Mouse (Mus musculus) forebrain, embryonic 10.5 days (tissue): ENCODE results near the gene Ubash3b. TPM values are rescaled to one million over a fixed set of nuclear protein-coding genes. Genes with fewer than 3 reads are reported as not detected.

Experiments used
- DNase-seq: peaks from one replicate; pipeline ENCODE4 v3.0.0-alpha.2; 2017; ENCODE audit warnings: low spot score; ENCODE audit errors: extremely low spot score
- H3K27ac ChIP-seq: fragments of 300-500 bp; sonication (generic); 2 replicates; pipeline ENCODE4 v1.5.1; 2016; ENCODE audit warnings: mild to moderate bottlenecking
- H3K27me3 ChIP-seq: fragments of 300-500 bp; sonication (generic); 2 replicates; pipeline ENCODE4 v1.6.1; 2016; ENCODE audit warnings: mild to moderate bottlenecking; ENCODE audit not compliant: poor library complexity, severe bottlenecking
- H3K36me3 ChIP-seq: fragments of 300-500 bp; sonication (generic); replicated peaks from 2 replicates; pipeline ENCODE4 v1.6.1; 2016; ENCODE audit warnings: mild to moderate bottlenecking, moderate library complexity
- H3K4me1 ChIP-seq: fragments of 300-500 bp; sonication (generic); 2 replicates; pipeline ENCODE4 v1.6.1; 2016
- H3K4me3 ChIP-seq: fragments of 300-500 bp; sonication (generic); 2 replicates; pipeline ENCODE4 v1.5.1; 2016; ENCODE audit warnings: mild to moderate bottlenecking, moderate library complexity
- H3K9me3 ChIP-seq: fragments of 300-500 bp; sonication (generic); 2 replicates; pipeline ENCODE4 v1.6.1; 2016; ENCODE audit warnings: mild to moderate bottlenecking, moderate library complexity
- WGBS: fragments of 180-500 bp; shearing (Covaris S2); methylation state at CpG from one replicate; pipeline ENCODE4 v1.1.7; 2016; 5-methylcytosine and 5-hydroxymethylcytosine counted together
- polyA plus RNA-seq: library from polyadenylated mRNA; unstranded; fragments of >200 nt; fragmentation: Nextera tagmentation; extraction: Ambion mirVana; gene quantifications from 2 replicates; pipeline ENCODE4 v1.2.1, GENCODE M21; 2016

Ubash3b gene
- polyA plus RNA-seq, 1 experiment from 2014 or later = 3.8 TPM

- Histone ChIP-seq H3K9me3 (no peaks in the 10 kb centered on the region), H3K4me1 (peaks cover 21% of the 10 kb centered on the region), H3K27me3 (no peaks in the 10 kb centered on the region), H3K4me3 (no peak overlapping the region), H3K27ac (peak overlapping the region; percentile 56; the same call in 1 of the 2 replicates), H3K36me3 (no peaks in the 10 kb centered on the region)
- 79% methylated on average over 6 of the region's 6 CpGs for WGBS
- no peak for DNase-seq
These were observed 88.7 kb downstream of the Ubash3b start for GRCm38 (mm10) chr9:41072786-41073185.

- 75% methylated on average over 3 of the region's 3 CpGs for WGBS
- Histone ChIP-seq H3K4me1 (peaks cover 21% of the 10 kb centered on the region), H3K4me3 (no peak overlapping the region), H3K27ac (peak overlapping the region; percentile 49; the same call in 1 of the 2 replicates), H3K9me3 (no peaks in the 10 kb centered on the region), H3K36me3 (no peaks in the 10 kb centered on the region), H3K27me3 (no peaks in the 10 kb centered on the region)
- no peak for DNase-seq
These were observed 89.5 kb downstream of the Ubash3b start for GRCm38 (mm10) chr9:41071906-41072511.

- no peaks in the 10 kb centered on the region for H3K27me3 ChIP-seq
- no peak overlapping the region for H3K4me3 ChIP-seq
- H3K36me3 ChIP-seq = no peaks in the 10 kb centered on the region
- H3K9me3 ChIP-seq = no peaks in the 10 kb centered on the region
- WGBS = 69% methylated on average over 5 of the region's 5 CpGs
- H3K27ac ChIP-seq = 0 out of 2 replicates have a peak overlapping the region, but pooled peaks have one; percentile 10
- peaks cover 10% of the 10 kb centered on the region for H3K4me1 ChIP-seq
- DNase-seq = no peak
These were observed 90.7 kb downstream of the Ubash3b start for GRCm38 (mm10) chr9:41070761-41071181.

GRCm38 (mm10) chr9:41069509-41069908, 92.0 kb downstream of the Ubash3b start:
- Histone ChIP-seq H3K27me3 (no peaks in the 10 kb centered on the region), H3K4me1 (peaks cover 9% of the 10 kb centered on the region), H3K27ac (no peak overlapping the region), H3K9me3 (no peaks in the 10 kb centered on the region), H3K4me3 (no peak overlapping the region), H3K36me3 (no peaks in the 10 kb centered on the region)
- 89% methylated on average over 5 of the region's 5 CpGs for WGBS
- no peak for DNase-seq

- Histone ChIP-seq H3K27ac (no peak overlapping the region), H3K4me3 (no peak overlapping the region)
- DNase-seq = no peak
These were observed 100.1 kb downstream of the Ubash3b start for GRCm38 (mm10) chr9:41061446-41061845.

GRCm38 (mm10) chr9:41060617-41061016, 100.9 kb downstream of the Ubash3b start:
- Histone ChIP-seq H3K36me3 (no peaks in the 10 kb centered on the region), H3K27ac (no peak overlapping the region), H3K27me3 (no peaks in the 10 kb centered on the region), H3K4me1 (peaks cover 20% of the 10 kb centered on the region), H3K9me3 (no peaks in the 10 kb centered on the region), H3K4me3 (no peak overlapping the region)
- WGBS = 84% methylated on average over 6 of the region's 6 CpGs
- no peak for DNase-seq

More at GRCm38 (mm10) chr9:41061446-41061845, 100.1 kb downstream of the Ubash3b start:
- Histone ChIP-seq H3K4me1 (peaks cover 20% of the 10 kb centered on the region), H3K27me3 (no peaks in the 10 kb centered on the region), H3K36me3 (no peaks in the 10 kb centered on the region), H3K9me3 (no peaks in the 10 kb centered on the region)
- WGBS = 41% methylated on average over 5 of the region's 5 CpGs

GRCm38 (mm10) chr9:41058765-41059535, 102.5 kb downstream of the Ubash3b start:
- no peak for DNase-seq
- WGBS = 79% methylated on average over 8 of the region's 8 CpGs
- Histone ChIP-seq H3K27ac (no peak overlapping the region), H3K4me3 (no peak overlapping the region), H3K27me3 (no peaks in the 10 kb centered on the region), H3K9me3 (no peaks in the 10 kb centered on the region), H3K4me1 (peaks cover 20% of the 10 kb centered on the region), H3K36me3 (no peaks in the 10 kb centered on the region)

GRCm38 (mm10) chr9:41054166-41054565, 107.3 kb downstream of the Ubash3b start:
- Histone ChIP-seq H3K36me3 (no peaks in the 10 kb centered on the region), H3K9me3 (no peaks in the 10 kb centered on the region), H3K27ac (no peak overlapping the region), H3K4me3 (no peak overlapping the region), H3K27me3 (no peaks in the 10 kb centered on the region), H3K4me1 (peaks cover 8% of the 10 kb centered on the region)
- no peak for DNase-seq
- WGBS = 89% methylated on average over 9 of the region's 9 CpGs

- no peak for DNase-seq
- Histone ChIP-seq H3K27ac (no peak overlapping the region), H3K4me3 (no peak overlapping the region), H3K4me1 (peaks cover 8% of the 10 kb centered on the region), H3K36me3 (no peaks in the 10 kb centered on the region), H3K27me3 (no peaks in the 10 kb centered on the region), H3K9me3 (no peaks in the 10 kb centered on the region)
- 62% methylated on average over 4 of the region's 4 CpGs for WGBS
These were observed 108.0 kb downstream of the Ubash3b start for GRCm38 (mm10) chr9:41053478-41053877.

- DNase-seq = no peak
- Histone ChIP-seq H3K36me3 (no peaks in the 10 kb centered on the region), H3K4me3 (no peak overlapping the region), H3K4me1 (peaks cover 8% of the 10 kb centered on the region), H3K27ac (0 out of 2 replicates have a peak overlapping the region, but pooled peaks have one; percentile 13), H3K9me3 (no peaks in the 10 kb centered on the region), H3K27me3 (no peaks in the 10 kb centered on the region)
- WGBS = 80% methylated on average over 11 of the region's 11 CpGs
These were observed 110.2 kb downstream of the Ubash3b start for GRCm38 (mm10) chr9:41051080-41051932.

GRCm38 (mm10) chr9:41050331-41051079, 111.0 kb downstream of the Ubash3b start:
- WGBS = 82% methylated on average over 12 of the region's 12 CpGs
- peaks cover 11% of the 10 kb centered on the region for H3K4me1 ChIP-seq
- H3K36me3 ChIP-seq = no peaks in the 10 kb centered on the region
- H3K27ac ChIP-seq = 0 out of 2 replicates have a peak overlapping the region, but pooled peaks have one; percentile 13
- H3K27me3 ChIP-seq = no peaks in the 10 kb centered on the region
- no peak for DNase-seq
- no peak overlapping the region for H3K4me3 ChIP-seq
- no peaks in the 10 kb centered on the region for H3K9me3 ChIP-seq

GRCm38 (mm10) chr9:41049282-41049681, 112.2 kb downstream of the Ubash3b start:
- Histone ChIP-seq H3K4me3 (no peak overlapping the region), H3K4me1 (peaks cover 14% of the 10 kb centered on the region), H3K27ac (no peak overlapping the region), H3K9me3 (no peaks in the 10 kb centered on the region), H3K36me3 (no peaks in the 10 kb centered on the region), H3K27me3 (no peaks in the 10 kb centered on the region)
- 86% methylated on average over 7 of the region's 7 CpGs for WGBS
- DNase-seq = no peak
